Mouse (Mus musculus) E14TG2a.4 (cell line): ENCODE results near the gene Cpeb1.

Experiments
- CTCF ChIP-seq: conservative IDR thresholded peaks from 2 replicates; pipeline ENCODE4 v1.5.1; 2014; ENCODE audit warnings: low read length
- NANOG ChIP-seq: IDR thresholded peaks from 2 replicates; pipeline ENCODE4 v1.6.1; 2014; ENCODE audit warnings: borderline replicate concordance, low read length, mixed read lengths
- POU5F1 ChIP-seq: IDR thresholded peaks from 2 replicates; pipeline ENCODE4 v1.6.1; 2014; ENCODE audit warnings: low read length, borderline replicate concordance

- TF ChIP-seq CTCF (no peak), NANOG (no peak), POU5F1 (no peak)
These were observed 135.5 kb downstream of the Cpeb1 start for GRCm38 (mm10) chr7:81319749-81320148.
